Mouse (Mus musculus) T-cell, adult 2 months (primary cell): ENCODE measurements at regions not wholly inside any gene's neighbourhood (a gene's known extent, or its start where the extent isn't known, plus 50 kb on each side); places are given as distances from the start of the nearest gene placed in this dataset.

Source experiments
- DNase-seq: peaks from one replicate; pipeline ENCODE4 v3.0.0; 2022; ENCODE audit warnings: low spot score

DNA sequence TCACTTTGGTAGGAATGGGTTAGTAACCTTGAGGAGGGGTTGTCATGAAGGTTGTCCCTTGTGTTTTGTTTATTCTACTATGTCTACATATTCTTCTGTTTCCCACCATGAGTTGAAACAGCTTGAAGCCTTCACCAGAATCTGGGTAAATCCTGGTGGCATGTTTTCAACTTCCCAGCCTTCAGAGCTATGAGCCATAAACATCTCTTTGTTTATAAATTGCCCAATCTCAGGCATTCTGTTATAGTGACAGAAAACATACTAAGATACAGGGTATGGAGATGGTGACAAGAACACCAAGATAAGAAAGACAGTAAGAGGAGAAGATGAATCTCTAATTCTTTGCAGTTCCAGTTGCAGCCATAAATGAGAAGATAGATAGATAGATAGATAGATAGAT is 396.5 kb downstream of the Tns1 start:
- no peak for DNase-seq

DNA sequence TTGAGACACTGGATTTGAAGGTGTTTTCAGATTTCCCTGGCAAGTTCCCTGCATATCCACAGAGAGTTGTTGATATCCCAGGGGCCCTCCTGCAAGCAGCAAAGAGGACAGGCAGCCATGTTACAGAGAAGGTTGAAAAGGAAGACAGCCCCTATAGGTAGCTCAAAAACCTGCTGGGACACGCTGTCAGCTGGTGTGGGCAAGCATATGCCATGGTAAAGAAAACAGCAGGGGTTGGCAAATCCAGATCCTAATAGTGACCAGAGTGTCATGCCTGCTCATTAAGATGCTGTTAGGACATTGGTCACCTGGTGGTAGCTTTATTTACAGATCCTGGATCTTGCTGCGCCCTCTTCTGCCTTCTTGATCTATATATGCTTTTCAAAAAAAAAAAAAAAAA is 397.6 kb downstream of the Tns1 start:
- no peak for DNase-seq

DNA sequence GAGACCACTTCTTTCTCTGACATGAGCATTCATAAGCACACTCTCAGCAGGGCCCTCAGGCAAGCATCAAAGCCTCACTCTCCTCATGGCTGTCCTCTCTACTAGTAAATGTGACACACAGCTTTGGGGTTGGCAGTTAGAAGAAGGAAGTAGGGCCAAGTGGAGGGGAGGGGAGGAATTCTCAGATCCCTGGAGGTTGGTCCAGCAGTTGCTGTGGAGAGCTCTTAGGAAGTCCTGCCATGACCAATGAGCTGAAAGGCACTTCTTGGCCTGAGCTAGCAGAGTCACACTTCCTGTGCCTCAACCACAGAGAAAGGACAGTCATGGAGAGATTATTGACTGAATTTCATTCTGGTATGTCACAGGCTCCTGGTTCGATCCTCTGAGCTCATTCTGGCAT is 398.8 kb downstream of the Tns1 start:
- DNase-seq: no peak

DNA sequence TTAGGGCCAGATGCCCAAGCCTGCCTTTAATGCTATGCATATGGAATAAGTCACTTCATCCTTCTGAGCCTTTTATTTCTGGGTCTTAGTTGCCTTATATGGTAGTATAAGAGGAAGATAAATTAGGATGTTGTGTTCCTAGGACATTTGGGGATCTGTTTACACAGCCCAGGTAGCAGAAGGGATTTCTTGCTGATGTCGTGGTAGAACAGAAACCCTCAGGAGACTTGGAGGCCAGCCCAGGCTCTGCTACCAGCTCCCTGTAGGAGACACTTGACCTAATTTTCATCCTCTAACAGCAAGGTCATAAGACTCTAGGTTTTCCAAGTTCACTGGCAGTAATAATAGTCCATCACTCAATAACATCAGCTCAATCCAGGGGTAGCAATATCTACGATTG is 399.7 kb downstream of the Tns1 start:
- DNase-seq: no peak

DNA sequence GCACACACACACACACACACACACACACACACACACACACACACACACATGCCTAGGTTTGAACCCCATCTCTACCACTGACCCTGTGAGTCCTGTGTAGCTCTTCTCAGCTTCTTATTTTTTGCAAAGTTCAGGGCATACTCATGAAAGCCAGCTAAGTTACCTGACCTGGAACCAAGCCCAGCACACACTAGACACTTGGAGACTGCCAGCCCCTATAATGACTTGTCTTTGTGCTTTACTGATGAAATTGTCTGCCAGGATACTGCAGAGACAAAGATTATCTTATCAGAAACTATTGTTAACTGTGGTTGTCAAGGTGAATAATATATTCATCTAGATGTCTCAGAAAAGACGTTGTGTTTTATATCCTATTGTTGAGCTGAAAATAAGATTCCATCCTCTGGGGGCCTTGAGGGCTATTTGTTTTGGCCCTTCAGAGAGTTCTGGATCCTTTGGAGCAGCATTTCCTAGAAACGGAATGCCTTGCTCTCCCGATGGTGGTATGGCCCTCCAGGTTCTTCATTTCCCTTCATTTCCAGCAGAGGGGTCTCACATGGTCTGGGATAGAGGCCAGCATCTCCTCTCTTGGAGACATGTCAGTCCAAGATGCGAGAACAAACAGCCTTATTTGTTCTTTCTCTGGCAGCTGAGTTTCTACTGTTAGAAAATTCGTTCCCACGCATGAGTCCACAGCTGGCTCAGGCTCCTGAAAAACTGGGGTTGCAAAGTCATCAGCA is 402.6 kb downstream of the Tns1 start:
- no peak for DNase-seq

DNA sequence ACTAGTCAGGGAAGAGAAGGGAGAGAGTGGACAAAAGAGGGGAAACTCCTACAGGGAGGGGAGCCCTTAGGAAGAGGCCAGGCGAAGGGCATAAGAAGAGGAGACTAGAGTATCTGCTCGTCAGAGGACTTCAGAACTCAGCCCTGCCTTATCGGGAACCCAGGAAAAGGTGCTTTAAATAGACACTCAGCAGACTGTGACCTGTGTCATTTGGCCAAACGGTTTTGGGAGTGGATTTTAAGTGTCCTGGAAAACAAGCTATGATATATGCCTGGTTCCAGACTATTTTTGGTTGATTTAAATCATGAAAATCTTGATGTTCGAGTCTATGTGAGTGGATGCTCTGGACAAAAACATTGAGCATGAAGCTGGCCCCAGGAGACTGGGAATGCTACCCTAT is 405.8 kb downstream of the Tns1 start:
- no peak for DNase-seq

DNA sequence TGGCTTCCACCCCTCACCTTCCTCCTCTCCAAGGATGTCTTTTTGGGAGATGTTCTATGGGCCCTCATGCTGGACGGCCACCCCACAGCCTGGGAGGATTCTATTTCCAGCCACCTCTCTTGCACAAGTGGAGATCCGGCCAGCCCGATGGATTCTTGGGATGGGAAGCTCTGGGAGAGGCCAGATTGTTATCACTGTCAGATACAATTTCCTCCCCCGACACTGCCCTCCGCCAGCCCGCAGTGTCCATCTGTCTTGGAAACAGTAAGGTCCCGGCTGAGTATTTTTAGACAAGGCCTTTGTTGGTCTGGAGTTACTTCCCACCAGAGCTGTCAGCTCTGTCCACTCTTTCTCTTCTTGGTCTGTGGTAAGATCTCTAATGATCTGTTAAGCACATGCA is 406.8 kb downstream of the Tns1 start:
- no peak for DNase-seq

DNA sequence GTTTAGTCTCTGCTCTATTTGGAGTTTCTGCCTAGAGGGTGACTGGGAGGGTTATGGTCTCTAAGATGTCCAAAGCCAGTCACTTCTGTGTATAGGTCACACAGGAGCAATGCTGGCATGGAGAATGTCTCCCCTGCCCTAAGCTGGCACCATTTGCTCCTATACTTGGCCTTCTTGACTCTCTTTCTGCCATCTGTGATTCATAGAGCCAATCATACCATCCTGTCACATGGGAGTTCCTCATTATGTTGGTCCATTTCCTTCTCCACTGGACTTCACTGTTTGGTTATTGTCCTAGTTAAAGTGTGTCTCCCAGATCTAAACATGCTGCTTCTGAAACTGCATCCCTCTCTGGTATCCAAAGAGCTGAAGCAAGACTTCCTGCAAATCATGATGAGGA is 407.3 kb downstream of the Tns1 start:
- DNase-seq: no peak

DNA sequence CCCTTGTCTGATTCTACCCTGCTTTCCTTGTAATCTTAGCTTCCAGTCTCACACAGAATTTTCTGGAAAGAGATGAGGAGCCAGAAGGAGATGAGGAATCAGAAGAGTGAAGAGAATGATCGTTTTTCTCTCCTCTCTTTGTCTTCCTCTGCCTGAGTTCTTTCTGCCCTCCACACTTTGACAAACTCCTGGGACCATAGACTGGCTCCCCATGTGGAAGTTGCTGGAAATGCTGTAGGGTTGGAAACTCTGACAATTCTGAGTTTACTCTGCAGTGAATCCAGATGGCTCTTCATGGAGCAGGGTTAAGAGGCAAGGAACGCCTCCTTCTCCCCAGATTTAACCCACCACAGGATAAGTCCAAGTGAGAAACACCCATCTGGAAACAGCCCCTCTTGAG is 408.7 kb downstream of the Tns1 start:
- DNase-seq: no peak

DNA sequence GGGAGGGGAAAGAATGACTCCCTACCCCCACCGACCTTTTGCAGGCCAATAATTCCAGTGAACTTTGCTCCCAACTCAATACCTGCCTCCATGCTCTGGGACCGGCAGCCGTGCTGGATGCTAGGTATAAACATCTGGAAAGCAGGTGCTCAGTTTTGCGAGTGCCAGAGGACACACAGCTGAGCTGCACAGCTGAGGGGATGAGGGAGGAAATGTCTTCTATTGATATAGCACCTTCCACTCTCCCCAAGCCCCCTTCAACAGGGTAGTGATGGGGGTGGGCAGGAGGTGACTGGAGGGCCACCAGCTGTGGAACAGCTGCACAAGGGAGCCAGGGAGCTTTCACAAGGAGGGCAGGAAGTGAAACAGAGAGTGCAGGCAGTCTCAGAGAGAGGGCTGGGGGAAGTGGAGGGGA is 421.8 kb downstream of the Tns1 start:
- no peak for DNase-seq

DNA sequence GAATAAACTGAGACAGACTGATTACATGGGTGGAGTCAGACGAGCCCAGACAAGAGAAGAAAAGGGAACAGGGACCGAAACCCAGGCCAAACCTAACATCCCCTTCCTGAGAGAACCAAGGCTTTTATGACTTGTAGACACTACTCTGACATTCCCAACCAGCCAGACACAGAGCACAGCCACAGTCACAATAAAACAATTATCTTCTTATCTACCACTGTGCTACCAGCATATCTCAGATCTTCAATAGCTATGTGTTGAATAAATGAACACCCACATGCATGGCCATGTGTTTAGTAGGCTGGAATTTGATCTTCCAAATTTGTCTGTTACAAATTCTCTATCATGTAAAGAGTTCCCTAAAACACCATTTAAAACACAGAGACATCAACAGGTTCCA is 430.7 kb downstream of the Tns1 start:
- no peak for DNase-seq

DNA sequence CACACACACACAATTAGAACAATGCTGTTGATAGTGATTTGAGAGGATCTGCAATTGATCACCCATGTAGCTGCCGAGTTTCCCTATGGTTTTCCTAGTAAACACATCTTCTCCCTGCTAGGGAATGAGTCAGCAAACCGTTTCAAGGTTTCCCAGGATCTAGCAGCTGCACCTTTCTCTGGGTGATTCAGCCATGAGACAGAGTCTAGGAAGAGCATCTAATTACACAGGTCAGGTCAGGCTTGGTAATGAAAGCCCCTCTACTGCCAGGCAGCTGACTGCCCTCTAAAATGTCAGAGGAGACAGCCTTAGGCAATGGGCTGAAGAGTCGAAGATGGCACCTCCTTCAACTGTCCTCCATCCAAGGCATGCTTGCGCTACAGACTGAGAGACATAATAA is 438.5 kb downstream of the Tns1 start:
- no peak for DNase-seq

DNA sequence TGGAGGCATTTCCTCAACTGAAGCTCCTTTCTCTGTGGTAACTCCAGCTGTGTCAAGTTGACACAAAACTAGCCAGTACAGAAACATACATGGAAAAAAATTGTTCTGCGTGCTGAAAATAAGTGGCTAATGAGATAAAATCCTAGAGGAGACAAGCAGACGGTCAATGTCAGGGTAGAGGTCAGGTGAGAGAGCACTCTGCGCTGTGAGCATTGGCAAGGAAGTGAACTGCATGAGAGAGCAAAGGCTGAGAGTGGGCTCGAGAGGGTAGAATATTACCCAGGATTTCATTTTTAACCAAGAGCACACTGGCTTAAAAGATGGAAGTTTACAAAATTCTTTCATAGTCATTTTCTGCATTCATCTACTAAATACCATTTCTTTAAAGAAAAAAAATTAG is 439.2 kb downstream of the Tns1 start:
- DNase-seq: no peak

DNA sequence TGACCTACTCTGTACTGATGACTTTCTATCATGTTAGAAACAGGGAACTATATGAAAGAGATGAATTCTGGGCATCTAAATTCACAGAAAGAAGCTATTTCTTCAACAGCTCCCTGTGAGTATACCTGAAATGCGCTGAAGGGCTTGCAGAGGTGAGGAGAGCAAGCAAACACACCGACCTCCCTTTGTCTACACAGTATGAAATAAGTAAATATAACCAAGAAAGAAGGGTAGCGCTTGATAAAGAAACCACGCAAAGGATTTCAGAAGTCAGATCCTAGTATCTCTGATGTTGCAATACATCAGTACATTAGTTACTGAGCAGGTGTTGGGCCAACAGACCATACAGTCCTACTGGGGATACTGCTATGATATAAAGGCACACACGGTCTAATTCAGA is 440.1 kb downstream of the Tns1 start:
- DNase-seq: no peak

DNA sequence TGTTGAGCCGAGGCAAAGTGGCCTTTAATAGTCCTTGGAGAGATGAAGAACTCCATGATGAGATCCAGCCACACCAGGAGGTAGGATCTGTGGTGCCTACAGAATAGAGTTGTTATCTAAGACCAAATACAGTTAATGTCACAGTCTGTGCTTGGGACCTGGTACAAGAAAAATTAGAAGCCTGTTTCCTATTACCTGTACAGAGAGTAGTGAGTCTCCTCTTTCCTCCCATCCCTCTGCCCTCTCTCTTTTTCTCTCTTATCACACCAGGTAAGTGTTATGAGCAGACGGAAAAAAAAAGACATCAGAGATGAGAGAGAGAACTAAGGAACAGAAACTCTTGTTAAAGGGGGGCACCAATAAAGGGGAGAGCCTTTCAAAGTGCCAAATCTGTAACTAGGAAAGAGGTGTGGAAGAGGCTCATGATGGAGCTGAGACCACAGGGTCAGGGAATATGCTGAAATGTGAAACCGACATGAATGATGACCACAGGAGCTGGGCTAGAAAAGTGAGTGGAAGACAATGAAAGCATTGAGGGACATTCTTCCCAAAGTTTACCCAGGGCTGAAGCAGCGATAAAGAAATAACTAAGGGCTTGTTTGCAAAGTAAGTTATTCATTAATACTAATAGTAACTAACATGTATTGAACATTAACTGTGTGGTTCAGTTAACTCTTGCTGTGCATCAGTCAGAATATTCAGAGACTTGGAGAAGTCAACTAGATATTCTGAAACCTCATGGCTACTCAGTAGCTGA is 440.9 kb downstream of the Tns1 start:
- no peak for DNase-seq

DNA sequence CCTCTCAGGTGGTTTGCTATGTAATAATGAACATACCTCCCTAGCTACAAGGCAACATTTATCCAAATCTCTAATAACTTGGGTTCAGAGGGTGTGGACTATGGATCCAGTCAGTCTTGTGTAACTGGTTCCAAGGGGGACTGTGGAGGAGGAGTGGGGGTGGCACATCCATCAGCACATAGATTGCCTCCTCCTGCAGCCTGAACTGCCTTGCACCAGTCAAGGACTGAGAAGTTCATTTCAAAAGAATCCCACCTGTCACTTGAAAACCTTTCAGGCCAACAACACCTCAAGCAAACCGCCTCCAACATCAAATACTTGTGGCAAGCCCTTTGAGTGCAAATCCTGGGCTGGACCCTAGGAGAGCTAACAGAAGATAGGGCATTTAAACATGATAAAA is 442.6 kb downstream of the Tns1 start:
- DNase-seq: no peak

DNA sequence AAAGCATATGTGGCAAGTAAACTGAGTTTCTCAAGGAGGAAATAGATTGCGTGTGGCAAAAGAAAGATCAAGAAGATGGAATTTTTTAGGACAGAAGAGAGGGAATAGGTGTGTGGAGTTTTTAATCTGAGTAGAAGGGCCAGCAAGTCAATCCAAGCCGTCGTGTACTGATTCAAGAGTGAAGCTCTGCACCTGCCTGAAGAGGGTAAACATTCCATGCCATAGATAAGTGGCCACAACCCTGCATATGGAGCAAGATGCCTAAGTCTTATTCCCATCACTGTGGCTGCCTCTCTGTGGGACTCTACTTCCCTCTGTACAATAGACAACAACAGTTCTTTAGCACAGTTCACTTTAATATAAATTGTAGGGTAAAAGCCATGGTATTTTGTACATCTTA is 443.4 kb downstream of the Tns1 start:
- no peak for DNase-seq

DNA sequence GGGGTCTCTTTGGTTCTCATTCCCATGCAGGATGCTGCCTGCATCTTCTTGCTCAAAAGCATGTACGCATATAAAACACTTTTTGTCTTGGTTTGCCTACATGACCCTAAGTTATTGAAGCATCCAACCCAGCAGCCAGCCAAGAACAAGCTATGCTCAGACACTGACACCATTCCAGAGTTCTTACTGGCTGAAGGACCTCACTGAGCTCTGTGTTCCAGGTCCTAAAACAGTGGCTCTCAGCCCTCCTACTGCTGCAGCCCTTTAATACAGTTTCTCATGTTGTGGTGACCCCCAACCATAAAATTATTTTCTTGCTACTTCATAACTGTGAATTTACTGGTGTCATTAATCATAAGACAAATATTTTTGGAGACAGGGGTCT is 450.4 kb downstream of the Tns1 start:
- DNase-seq: no peak

DNA sequence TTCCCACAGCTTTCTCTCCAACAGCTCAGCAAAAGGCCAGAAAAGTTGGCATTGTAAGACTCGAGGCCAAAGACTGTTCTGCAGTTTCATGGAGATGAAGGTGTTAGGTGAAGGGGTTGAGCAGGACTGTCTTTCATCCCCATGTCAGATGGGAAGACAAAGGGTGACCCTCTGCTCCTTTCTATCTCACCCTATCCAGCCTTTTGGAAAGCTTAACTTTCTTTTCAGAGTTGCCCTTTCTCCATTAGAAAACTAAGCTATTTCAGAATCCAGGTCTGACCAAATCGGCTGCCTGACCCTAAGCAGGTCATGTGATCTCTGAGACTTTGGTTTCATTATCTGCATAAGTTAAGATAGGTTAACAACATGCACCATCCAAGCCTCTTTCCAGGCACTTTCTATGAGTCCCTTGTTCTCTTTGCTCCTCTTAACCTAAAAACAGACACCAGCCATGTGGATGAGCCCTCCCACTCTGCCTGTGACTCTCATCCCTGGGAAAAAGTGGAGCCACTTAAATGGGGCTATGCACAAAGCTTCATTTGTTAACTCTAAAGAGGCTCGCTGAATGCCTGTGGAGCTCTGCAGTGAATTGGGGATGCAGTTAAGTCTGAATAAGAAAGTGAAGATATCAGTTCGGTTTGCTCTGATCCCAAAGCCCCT is 450.9 kb downstream of the Tns1 start:
- DNase-seq: no peak

DNA sequence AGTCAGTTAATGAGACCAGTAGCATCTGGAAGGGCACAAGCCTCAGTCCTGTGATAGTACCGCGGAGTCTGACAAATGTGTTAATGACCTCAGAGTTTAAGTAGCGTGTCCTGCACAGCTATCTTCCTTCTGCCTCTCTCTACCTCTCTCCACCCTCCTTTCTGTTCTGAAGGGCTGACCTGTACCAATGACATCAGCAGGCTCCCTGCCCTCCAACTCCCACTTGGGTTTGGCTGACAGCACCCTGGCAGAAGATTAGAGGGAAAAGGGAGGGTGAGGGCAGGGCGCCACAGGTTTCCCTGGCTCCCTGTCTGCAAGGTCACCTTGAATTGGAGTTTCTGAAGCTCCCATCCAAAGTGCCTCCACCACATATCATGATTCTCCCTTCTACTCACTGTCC is 452.0 kb downstream of the Tns1 start:
- no peak for DNase-seq

DNA sequence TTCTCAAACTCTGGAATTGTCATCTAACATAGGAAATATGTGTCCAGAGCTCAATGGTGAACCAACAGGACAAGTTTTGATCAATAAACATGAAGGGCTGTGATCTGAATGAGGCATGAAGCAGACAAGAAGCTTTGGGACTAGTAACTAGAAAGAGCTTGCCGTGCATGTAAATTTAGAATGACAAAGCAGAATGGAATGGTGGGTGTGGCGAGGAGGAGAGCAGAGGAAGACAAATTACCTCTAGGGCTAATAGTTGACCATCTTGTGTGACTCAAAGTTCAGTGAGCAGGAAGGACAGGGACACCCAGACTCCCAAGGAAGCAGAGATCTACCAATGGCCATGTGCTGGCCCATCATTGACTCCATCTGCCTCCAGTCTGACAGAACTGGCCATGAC is 455.6 kb downstream of the Tns1 start:
- DNase-seq: no peak

DNA sequence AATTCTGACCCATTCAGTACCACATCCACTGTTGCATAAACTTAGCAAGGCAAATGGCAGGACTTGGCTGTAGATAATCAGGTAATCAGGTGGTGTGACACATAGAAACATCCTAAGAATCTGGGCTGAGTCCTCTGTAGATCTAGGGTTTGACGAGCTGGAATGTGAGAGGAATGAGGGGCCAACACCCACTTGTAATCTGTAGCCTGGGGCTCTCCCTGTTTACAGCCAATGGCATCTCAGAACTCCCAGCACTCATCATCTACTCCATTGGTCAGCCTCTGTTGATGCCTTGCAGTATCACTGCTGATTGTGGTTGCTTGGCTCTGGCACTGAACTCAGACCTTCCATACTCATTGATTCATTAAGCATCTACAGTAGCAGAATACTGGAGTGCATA is 460.7 kb downstream of the Tns1 start:
- no peak for DNase-seq

DNA sequence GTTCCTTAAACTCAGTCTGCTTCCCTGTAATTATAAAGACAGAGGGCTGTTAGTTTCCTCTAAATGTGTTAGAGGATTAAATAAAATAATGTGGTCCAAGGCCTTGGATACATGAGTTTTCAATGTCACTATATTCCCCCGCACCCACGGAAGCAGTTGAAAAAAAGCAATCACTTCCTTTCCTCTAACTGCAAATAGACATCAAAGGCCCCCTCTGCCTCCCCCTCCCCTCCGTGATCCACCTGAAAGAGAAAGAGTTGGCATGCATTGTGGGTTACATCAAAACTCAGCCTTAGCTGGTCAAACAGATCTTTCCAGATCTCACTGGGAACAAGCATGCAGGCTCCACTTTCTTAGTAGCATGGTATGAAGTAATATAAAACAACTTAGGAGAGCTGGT is 479.2 kb downstream of the Tns1 start:
- DNase-seq: no peak

DNA sequence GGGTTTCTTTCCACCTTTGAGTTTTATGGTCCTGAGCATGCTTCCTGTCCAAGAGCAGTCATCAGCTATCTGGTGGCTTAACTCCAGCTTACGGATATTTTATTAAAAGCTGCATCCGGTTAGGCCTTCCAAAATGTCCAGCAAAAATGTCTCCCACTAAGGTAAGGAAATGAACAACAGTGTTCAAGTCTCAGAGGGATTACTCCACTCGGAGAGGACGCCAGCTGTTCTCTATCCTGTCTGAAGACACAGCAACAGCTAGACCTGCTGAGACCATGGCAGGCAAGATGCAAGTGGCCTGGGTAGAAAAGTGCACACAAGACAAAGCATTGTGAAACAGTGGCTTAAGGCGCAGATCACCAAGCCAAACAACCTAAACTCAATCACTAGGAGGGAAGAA is 479.9 kb downstream of the Tns1 start:
- no peak for DNase-seq
